Mouse (Mus musculus): ENCODE measurements around the gene Tbc1d20.

The Tbc1d20 gene

GRCm38 (mm10) chr2:152313926-152314325, 20.3 kb downstream of the Tbc1d20 start:
- CTCF ChIA-PET = interaction anchor here in 1 of 4 experiments (0.5 to 3.8 kb wide), 3 partner anchors 30 to 431 kb away, joined by 3 to 15 read pairs (median 4); partner anchors contain the start of gene Trib3
- POLR2A ChIA-PET = interaction anchor here (0.7 to 6.4 kb wide), 11 partner anchors 8 to 60 kb away, joined by 3 to 49 read pairs (median 3); partner anchors contain the start of genes Trib3 (in 3 of the 4) and Tbc1d20 (in 1 of the 4)

DNA sequence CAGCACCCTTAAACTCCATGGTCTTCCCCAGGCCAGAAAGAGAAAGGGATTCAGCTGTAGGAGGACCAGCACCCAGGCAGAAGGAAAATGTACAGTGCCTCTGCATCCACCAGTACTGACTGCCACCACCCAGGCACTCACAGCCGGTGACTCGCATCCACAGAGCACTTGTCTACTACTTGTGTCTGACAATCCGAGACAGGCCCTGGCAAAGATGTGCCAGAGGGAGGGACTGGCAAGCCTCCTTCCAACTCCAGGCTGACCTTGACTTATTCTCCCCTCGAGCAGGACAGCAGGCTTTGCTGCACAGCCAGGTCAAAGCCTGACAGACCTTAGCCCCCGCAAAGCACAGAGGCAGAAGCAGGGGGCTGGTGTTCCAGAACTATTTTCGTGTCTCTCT, 23.4 kb downstream of the Tbc1d20 start:
- CTCF ChIA-PET = no interaction called here
- POLR2A ChIA-PET = interaction anchor here in 2 of 4 experiments (1.4 to 2.0 kb wide), 2 partner anchors 21 to 27 kb away, joined by 3 to 7 read pairs; partner anchors contain the start of gene Trib3 (in 1 of the 2)

DNA sequence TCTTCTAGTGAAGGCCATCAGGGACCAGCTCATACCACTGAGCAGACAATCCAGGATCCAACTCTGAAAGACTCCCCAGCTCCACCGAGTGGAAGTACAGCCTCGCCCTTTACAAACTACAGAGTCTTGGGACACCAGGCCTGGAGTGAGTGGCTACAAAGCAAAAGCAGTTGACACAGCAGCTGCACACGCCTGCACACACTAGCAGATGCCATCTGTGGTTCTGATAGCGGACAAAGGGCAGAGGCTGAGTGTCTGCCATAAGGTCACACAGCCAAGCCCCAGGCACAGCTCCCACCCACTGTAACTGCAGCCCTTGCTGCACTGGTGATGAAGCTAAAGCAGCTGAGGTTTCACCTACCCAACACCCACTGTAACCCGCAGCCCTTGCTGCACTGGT, 27.9 kb downstream of the Tbc1d20 start:
- POLR2A ChIA-PET = interaction anchor here (0.5 to 5.7 kb wide), 19 partner anchors 8 to 85 kb away, joined by 3 to 39 read pairs (median 5); partner anchors contain the start of genes Tbc1d20 (in 2 of the 4), Trib3 (in 2 of the 4) and Rbck1 (in 1 of the 4)

DNA sequence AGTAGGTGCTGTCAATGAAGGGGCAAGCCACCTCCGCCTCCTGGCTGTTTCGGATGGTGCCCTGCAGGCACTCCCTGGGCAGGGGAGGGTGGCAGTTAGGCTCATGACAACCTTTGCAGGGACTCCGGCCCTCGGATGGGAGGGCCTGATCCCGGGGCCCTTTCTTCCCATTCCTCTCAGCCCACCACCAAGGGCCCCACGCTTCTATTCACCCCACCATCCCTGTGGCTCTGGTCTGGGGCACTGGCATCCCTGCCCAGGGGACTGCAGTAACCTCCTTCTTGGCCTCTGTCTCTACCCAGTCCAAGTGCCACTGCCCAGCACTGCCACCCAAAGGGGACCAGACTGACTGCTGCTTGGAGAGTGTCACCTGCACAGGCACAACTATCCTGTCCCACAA, 28.6 kb downstream of the Tbc1d20 start:
- CTCF ChIA-PET = interaction anchor here in 2 of 4 experiments (0.5 to 2.6 kb wide), 5 partner anchors 18 to 41 kb away, joined by 3 to 24 read pairs (median 4); partner anchors contain the start of gene Trib3 (in 1 of the 2)
- POLR2A ChIA-PET = interaction anchor here in 3 of 4 experiments (1.2 to 5.7 kb wide), 15 partner anchors 9 to 86 kb away, joined by 3 to 39 read pairs (median 7); partner anchors contain the start of genes Tbc1d20 (in 2 of the 3) and Trib3 (in 2 of the 3)

More for the DNA sequence above, 27.9 kb downstream of the Tbc1d20 start:
- CTCF ChIA-PET = interaction anchor here in 2 of 4 experiments (0.6 to 2.6 kb wide), 4 partner anchors 22 to 42 kb away, joined by 3 to 24 read pairs (median 6); partner anchors contain the start of gene Trib3 (in 1 of the 2)

- ChIA-PET CTCF (no interaction called here), POLR2A (interaction anchor here in 2 of 4 experiments (0.6 to 2.5 kb wide), 8 partner anchors 8 to 25 kb away, joined by 3 to 10 read pairs (median 4); partner anchors contain the start of genes Rbck1 (in 1 of the 2) and Trib3 (in 1 of the 2))
These were observed 30.3 kb downstream of the Tbc1d20 start for GRCm38 (mm10) chr2:152323971-152324370.

GRCm38 (mm10) chr2:152324842-152325241, 31.2 kb downstream of the Tbc1d20 start:
- ChIA-PET POLR2A (interaction anchor here in 1 of 4 experiments (0.5 to 3.1 kb wide), 8 partner anchors 10 to 80 kb away, joined by 3 to 11 read pairs (median 4); partner anchors contain the start of gene Trib3), CTCF (interaction anchor here in 1 of 4 experiments (0.7 kb wide), 1 partner anchor 19 kb away, joined by 3 read pairs; the partner anchor contains the start of gene Trib3)

GRCm38 (mm10) chr2:152326157-152326556, 32.5 kb downstream of the Tbc1d20 start:
- POLR2A ChIA-PET = interaction anchor here in 2 of 4 experiments (0.9 to 3.1 kb wide), 8 partner anchors 11 to 65 kb away, joined by 3 to 11 read pairs (median 5); partner anchors contain the start of gene Trib3 (in 2 of the 2)
- CTCF ChIA-PET = interaction anchor here in 2 of 4 experiments (0.9 to 1.4 kb wide), 3 partner anchors 18 to 278 kb away, joined by 3 read pairs; partner anchors contain the start of genes Defb36 (in 1 of the 2) and Trib3 (in 1 of the 2)

- POLR2A ChIA-PET = interaction anchor here in 1 of 4 experiments (1.1 to 3.1 kb wide), 2 partner anchors 17 to 65 kb away, joined by 3 to 11 read pairs; partner anchors contain the start of gene Trib3
- CTCF ChIA-PET = interaction anchor here in 1 of 4 experiments (1.1 to 1.4 kb wide), 2 partner anchors 17 to 278 kb away, joined by 3 read pairs; partner anchors contain the start of genes Defb36 and Trib3
These were observed 33.0 kb downstream of the Tbc1d20 start for GRCm38 (mm10) chr2:152326654-152327053.

DNA sequence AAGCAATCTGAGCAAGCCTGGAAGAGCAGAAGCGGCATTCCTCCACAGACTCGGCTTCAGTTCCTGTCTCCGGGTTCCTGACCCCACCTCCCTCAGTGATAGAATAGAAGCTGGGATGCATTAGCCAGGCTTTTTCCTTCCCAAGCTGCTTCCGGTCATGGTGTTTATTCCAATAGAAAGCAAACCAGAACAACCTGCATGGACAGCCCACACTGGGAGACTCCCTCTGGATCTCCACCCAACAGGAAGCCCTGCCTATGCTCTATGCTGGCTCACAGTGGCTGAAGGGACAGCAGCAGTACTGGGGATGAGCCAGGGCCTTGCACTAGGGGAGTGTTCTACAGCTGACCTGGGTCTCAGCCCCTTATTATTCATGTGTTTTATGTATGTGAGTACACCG, 34.4 kb downstream of the Tbc1d20 start:
- POLR2A ChIA-PET = interaction anchor here in 3 of 4 experiments (0.6 to 8.8 kb wide), 8 partner anchors 10 to 139 kb away, joined by 3 to 197 read pairs (median 4); partner anchors contain the start of gene Trib3 (in 2 of the 3)
- CTCF ChIA-PET = interaction anchor here in 1 of 4 experiments (0.7 to 0.9 kb wide), 2 partner anchors 16 to 38 kb away, joined by 3 read pairs; partner anchors contain the start of gene Trib3

- ChIA-PET CTCF (no interaction called here), POLR2A (interaction anchor here in 3 of 4 experiments (0.6 to 8.8 kb wide), 20 partner anchors 8 to 392 kb away, joined by 3 to 197 read pairs (median 11); partner anchors contain the start of genes Trib3 (in 3 of the 3) and Tbc1d20 (in 2 of the 3))
These were observed 37.3 kb downstream of the Tbc1d20 start for GRCm38 (mm10) chr2:152330858-152331423.

DNA sequence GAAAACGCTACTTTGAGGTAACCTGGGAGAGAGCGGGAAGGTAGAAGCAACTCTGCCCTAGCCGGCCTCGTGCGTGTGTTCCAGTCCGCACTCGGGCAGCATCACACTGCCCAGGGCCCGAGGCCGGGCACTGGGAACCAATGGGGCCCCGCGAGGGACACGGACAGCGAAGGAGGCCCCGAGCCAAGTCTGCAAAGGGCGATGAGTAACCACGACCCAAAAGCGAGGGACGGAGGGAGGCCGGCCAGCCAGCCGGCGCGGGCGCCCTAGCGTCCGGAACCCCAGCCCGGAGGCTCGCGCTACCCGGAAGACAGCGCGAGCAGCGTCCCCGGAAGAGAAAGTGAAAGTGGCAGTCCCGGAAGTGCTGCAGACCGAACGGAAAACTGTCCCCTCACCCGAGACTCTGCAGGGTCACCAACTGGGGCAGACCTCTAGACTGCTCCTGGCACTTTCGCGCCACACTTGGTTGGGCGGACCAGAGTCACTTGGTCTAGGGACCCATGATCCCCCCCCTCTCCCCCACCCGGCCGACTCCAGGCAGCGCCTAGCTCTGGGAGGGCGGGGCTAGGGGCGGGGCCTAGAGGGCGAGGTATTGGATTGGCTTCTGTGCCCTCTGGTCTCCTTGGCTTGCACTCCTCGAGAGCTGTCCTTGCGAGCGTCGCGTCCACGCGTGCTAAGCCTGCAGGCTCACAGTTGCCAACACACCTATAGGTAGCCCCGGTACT, 38.6 kb downstream of the Tbc1d20 start, which contains the start of gene Rbck1:
TSS of gene Rbck1 (minus strand) at position 553 of the 725 bp plus-strand sequence.
- POLR2A ChIA-PET = interaction anchor here (0.5 to 8.8 kb wide), 37 partner anchors 9 to 485 kb away, joined by 3 to 197 read pairs (median 4); partner anchors contain the start of genes Trib3 (in 4 of the 4), Tbc1d20 (in 2 of the 4) and Tcf15 (in 1 of the 4)
- CTCF ChIA-PET = interaction anchor here (0.6 to 3.8 kb wide), 14 partner anchors 11 to 808 kb away, joined by 3 to 27 read pairs (median 4); partner anchors contain the start of genes Trib3 (in 3 of the 4) and Tbc1d20 (in 1 of the 4)

DNA sequence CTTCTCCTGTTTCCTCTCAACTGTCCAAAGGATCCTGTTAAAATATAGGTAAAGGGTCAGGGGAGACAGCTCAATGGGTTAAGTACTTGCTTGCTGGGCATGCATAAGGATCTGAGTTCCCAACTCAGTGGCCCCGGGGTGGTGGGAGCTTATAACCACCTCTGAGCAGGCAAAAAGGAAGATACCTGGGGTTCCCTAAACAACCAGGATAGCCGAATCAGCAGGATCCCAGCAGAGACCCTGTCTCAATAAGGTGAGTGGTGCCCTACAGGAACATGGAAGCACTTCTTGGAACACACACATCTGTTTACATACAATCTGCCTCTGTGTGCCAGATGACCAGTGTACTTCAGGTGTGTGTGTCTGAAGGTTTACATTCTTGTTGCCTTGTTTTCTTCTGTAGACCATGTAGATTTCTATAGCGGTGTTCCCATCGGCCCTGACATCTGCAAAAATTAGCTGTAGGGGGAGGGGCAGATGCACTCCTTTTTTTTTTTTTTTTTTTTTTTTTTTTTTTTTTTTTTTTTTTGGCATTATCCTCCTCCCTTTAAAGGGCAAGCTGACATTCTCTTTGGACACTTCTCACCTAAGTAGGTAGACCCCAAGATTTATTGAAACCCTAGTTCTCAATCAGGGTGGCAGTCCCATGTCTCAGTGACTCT, 39.8 kb downstream of the Tbc1d20 start:
- ChIA-PET CTCF (interaction anchor here in 3 of 4 experiments (0.6 to 3.8 kb wide), 11 partner anchors 10 to 430 kb away, joined by 3 to 27 read pairs (median 3); partner anchors contain the start of gene Trib3 (in 3 of the 3)), POLR2A (interaction anchor here (0.6 to 8.8 kb wide), 18 partner anchors 9 to 159 kb away, joined by 3 to 197 read pairs (median 10); partner anchors contain the start of genes Trib3 (in 4 of the 4) and Tbc1d20 (in 1 of the 4))

GRCm38 (mm10) chr2:152335289-152335820, 41.7 kb downstream of the Tbc1d20 start:
- CTCF ChIA-PET = interaction anchor here in 1 of 4 experiments (0.6 kb wide), 1 partner anchor 8 kb away, joined by 3 read pairs; the partner anchor contains the start of gene Trib3
- POLR2A ChIA-PET = interaction anchor here in 3 of 4 experiments (0.6 to 8.8 kb wide), 8 partner anchors 7 to 151 kb away, joined by 3 to 197 read pairs (median 20); partner anchors contain the start of genes Trib3 (in 3 of the 3) and Tbc1d20 (in 1 of the 3)

- ChIA-PET CTCF (interaction anchor here in 2 of 4 experiments (0.7 to 5.1 kb wide), 2 partner anchors 26 to 44 kb away, joined by 3 to 28 read pairs; no protein-coding TSS in a partner anchor), POLR2A (interaction anchor here in 2 of 4 experiments (0.8 to 8.4 kb wide), 5 partner anchors 8 to 25 kb away, joined by 3 to 116 read pairs (median 8); no protein-coding TSS in a partner anchor)
These were observed 43.2 kb downstream of the Tbc1d20 start for GRCm38 (mm10) chr2:152336856-152337255.

- ChIA-PET POLR2A (interaction anchor here in 2 of 4 experiments (0.8 to 10.5 kb wide), 9 partner anchors 9 to 47 kb away, joined by 3 to 137 read pairs (median 14); partner anchors contain the start of gene Tbc1d20 (in 1 of the 2)), CTCF (interaction anchor here in 1 of 4 experiments (1.4 to 5.1 kb wide), 2 partner anchors 26 to 28 kb away, joined by 4 to 28 read pairs; no protein-coding TSS in a partner anchor)
These were observed 44.1 kb downstream of the Tbc1d20 start for GRCm38 (mm10) chr2:152337591-152338212.
